Mouse (Mus musculus) liver, adult 2 months (tissue): ENCODE measurements around the gene Umps. TPM values are rescaled to one million over a fixed set of nuclear protein-coding genes. Genes with fewer than 3 reads are reported as not detected.
A peak's percentile ranks its signal among the peaks of the same experiment; 100 is the strongest.

ENCODE experiments used
- DNase-seq: peaks from one replicate; pipeline ENCODE4 v3.0.0-alpha.2; 2011; ENCODE audit warnings: low read depth, low spot score; ENCODE audit errors: extremely low read depth
- H3K27ac ChIP-seq: fragments of 200-500 bp; replicated peaks from 2 replicates; pipeline ENCODE4 v1.5.1; 2012; ENCODE audit warnings: low read depth, mild to moderate bottlenecking, control low read depth, inconsistent platforms, low read length; ENCODE audit not compliant: insufficient read depth
- H3K27me3 ChIP-seq: fragments of 200-500 bp; 2 replicates; pipeline ENCODE4 v1.6.1; 2012; ENCODE audit warnings: mild to moderate bottlenecking, moderate library complexity, low read length, inconsistent platforms; ENCODE audit not compliant: control insufficient read depth, insufficient read depth
- H3K36me3 ChIP-seq: fragments of 200-500 bp; 2 replicates; pipeline ENCODE4 v1.6.1; 2012; ENCODE audit warnings: low read length, inconsistent platforms; ENCODE audit not compliant: control insufficient read depth, insufficient read depth
- H3K4me1 ChIP-seq: fragments of 200-500 bp; 2 replicates; pipeline ENCODE4 v1.6.1; 2011; ENCODE audit warnings: low read length; ENCODE audit not compliant: control insufficient read depth, insufficient read depth
- H3K4me3 ChIP-seq: fragments of 200-500 bp; 2 replicates; pipeline ENCODE4 v1.5.1; 2011; ENCODE audit warnings: low read depth, mild to moderate bottlenecking, control low read depth, low read length, moderate library complexity; ENCODE audit not compliant: insufficient read depth
- H3K79me2 ChIP-seq: fragments of 200-500 bp; 2 replicates; pipeline ENCODE4 v1.6.1; 2012; ENCODE audit warnings: inconsistent platforms, mild to moderate bottlenecking, low read length, moderate library complexity; ENCODE audit not compliant: control insufficient read depth, insufficient read depth
- H3K9ac ChIP-seq: fragments of 200-500 bp; 2 replicates; pipeline ENCODE4 v1.6.1; 2012; ENCODE audit warnings: low read depth, mild to moderate bottlenecking, control low read depth, inconsistent platforms, low read length
- CTCF ChIP-seq: fragments of 200-500 bp; IDR thresholded peaks from 2 replicates; pipeline ENCODE4 v1.5.1; 2011; ENCODE audit warnings: low read depth, low read length, control low read depth
- POLR2A ChIP-seq: fragments of 200-500 bp; IDR thresholded peaks from 2 replicates; pipeline ENCODE4 v1.6.1; 2011; ENCODE audit warnings: low read length, control low read depth; ENCODE audit not compliant: insufficient read depth; ENCODE audit errors: extremely low read depth
- WGBS: fragments of 180-500 bp; shearing (Covaris S2); methylation state at CpG from one replicate; pipeline ENCODE4 v1.1.7; 2018; 5-methylcytosine and 5-hydroxymethylcytosine counted together
- polyA plus RNA-seq: library from polyadenylated mRNA; depleted of rRNA; stranded (reverse); fragments of >200 nt; gene quantifications from 2 replicates; pipeline ENCODE4 v1.2.3, GENCODE M21; 2012
- total RNA-seq: library from RNA; depleted of rRNA; stranded (reverse); fragments of >200 nt; gene quantifications from 2 replicates; pipeline ENCODE4 v1.2.3, GENCODE M21; 2014

Umps gene
- total and polyA plus RNA-seq, 2 experiments: 12.9 to 26.5 TPM

GRCm38 (mm10) chr16:33994321-33994720, 27.5 kb upstream of the Umps start:
- Histone ChIP-seq H3K27ac (no peak overlapping the region), H3K4me3 (no peak overlapping the region), H3K27me3 (no peaks in the 10 kb centered on the region), H3K79me2 (no peaks in the 10 kb centered on the region), H3K36me3 (no peaks in the 10 kb centered on the region), H3K4me1 (no peaks in the 10 kb centered on the region), H3K9ac (no peak overlapping the region)
- 94% methylated on average over 6 of the region's 6 CpGs for WGBS
- DNase-seq: no peak
- TF ChIP-seq POLR2A (no peak), CTCF (no peak)

GRCm38 (mm10) chr16:33990712-33991111, 23.9 kb upstream of the Umps start:
- Histone ChIP-seq H3K9ac (no peak overlapping the region), H3K4me3 (no peak overlapping the region), H3K27ac (no peak overlapping the region), H3K27me3 (no peaks in the 10 kb centered on the region), H3K79me2 (no peaks in the 10 kb centered on the region), H3K4me1 (no peaks in the 10 kb centered on the region), H3K36me3 (no peaks in the 10 kb centered on the region)
- WGBS: 84% methylated on average over 4 of the region's 4 CpGs
- DNase-seq: no peak
- no peak for TF ChIP-seq CTCF
- no peak for TF ChIP-seq POLR2A

- WGBS: 93% methylated on average over 1 of the region's 1 CpGs
- H3K36me3 ChIP-seq: no peaks in the 10 kb centered on the region
- no peak overlapping the region for H3K4me3 ChIP-seq
- no peak for TF ChIP-seq POLR2A
- TF ChIP-seq CTCF: no peak
- H3K9ac ChIP-seq: no peak overlapping the region
- DNase-seq: no peak
- no peaks in the 10 kb centered on the region for H3K4me1 ChIP-seq
- H3K79me2 ChIP-seq: no peaks in the 10 kb centered on the region
- H3K27ac ChIP-seq: no peak overlapping the region
- no peaks in the 10 kb centered on the region for H3K27me3 ChIP-seq
Observed at GRCm38 (mm10) chr16:33989106-33989505, 22.3 kb upstream of the Umps start.

GRCm38 (mm10) chr16:33988358-33989012, 21.6 kb upstream of the Umps start:
- peak; percentile 49 for DNase-seq

GRCm38 (mm10) chr16:33986993-33987392, 20.2 kb upstream of the Umps start:
- Histone ChIP-seq H3K9ac (no peak overlapping the region), H3K36me3 (no peaks in the 10 kb centered on the region), H3K27me3 (no peaks in the 10 kb centered on the region), H3K79me2 (no peaks in the 10 kb centered on the region), H3K4me3 (no peak overlapping the region), H3K4me1 (no peaks in the 10 kb centered on the region), H3K27ac (no peak overlapping the region)
- WGBS: 44% methylated on average over 7 of the region's 7 CpGs
- TF ChIP-seq CTCF (no peak), POLR2A (no peak)
- DNase-seq: peak; percentile 55

More at GRCm38 (mm10) chr16:33988358-33989012, 21.6 kb upstream of the Umps start:
- Histone ChIP-seq H3K4me3 (no peak overlapping the region), H3K4me1 (no peaks in the 10 kb centered on the region), H3K27me3 (no peaks in the 10 kb centered on the region), H3K9ac (no peak overlapping the region), H3K79me2 (no peaks in the 10 kb centered on the region), H3K36me3 (no peaks in the 10 kb centered on the region), H3K27ac (no peak overlapping the region)
- WGBS: 53% methylated on average over 17 of the region's 17 CpGs
- TF ChIP-seq CTCF: peak; percentile 87
- no peak for TF ChIP-seq POLR2A

- TF ChIP-seq POLR2A: no peak
- no peak for TF ChIP-seq CTCF
- no peaks in the 10 kb centered on the region for H3K27me3 ChIP-seq
- no peak overlapping the region for H3K4me3 ChIP-seq
- no peaks in the 10 kb centered on the region for H3K36me3 ChIP-seq
- no peak overlapping the region for H3K27ac ChIP-seq
- DNase-seq: no peak
- no peaks in the 10 kb centered on the region for H3K79me2 ChIP-seq
- no peaks in the 10 kb centered on the region for H3K4me1 ChIP-seq
- no peak overlapping the region for H3K9ac ChIP-seq
- WGBS: 80% methylated on average over 6 of the region's 6 CpGs
Observed at GRCm38 (mm10) chr16:33985372-33985771, 18.5 kb upstream of the Umps start.
